Mouse (Mus musculus): ENCODE data around the gene Max.

The Max gene

DNA sequence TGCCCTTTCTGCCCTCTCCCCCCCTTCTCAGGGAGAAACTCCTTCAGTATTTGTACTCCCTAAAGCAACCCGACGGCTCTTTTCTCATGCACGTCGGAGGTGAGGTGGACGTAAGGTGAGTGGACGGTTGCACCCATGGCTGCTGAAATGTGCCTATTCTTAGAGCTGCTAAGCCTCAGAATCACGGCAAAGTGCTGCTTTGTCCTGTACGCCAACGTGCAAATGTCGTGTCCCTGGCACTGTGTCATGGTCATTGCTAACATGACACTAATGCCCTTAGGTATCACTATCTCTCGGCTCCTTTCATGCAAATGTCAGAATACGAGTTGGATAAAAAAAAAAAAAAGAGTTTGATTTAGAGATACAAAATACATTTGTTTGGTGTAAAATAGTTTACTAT is 74.1 kb downstream of the Max start:
- no peak for DNase-seq (ENCODE audit: low spot score in 2 of 2)
